Mouse (Mus musculus): ENCODE measurements around the gene Ifrd2.
A peak's percentile ranks its signal among the peaks of the same experiment; 100 is the strongest.

Ifrd2 gene

DNA sequence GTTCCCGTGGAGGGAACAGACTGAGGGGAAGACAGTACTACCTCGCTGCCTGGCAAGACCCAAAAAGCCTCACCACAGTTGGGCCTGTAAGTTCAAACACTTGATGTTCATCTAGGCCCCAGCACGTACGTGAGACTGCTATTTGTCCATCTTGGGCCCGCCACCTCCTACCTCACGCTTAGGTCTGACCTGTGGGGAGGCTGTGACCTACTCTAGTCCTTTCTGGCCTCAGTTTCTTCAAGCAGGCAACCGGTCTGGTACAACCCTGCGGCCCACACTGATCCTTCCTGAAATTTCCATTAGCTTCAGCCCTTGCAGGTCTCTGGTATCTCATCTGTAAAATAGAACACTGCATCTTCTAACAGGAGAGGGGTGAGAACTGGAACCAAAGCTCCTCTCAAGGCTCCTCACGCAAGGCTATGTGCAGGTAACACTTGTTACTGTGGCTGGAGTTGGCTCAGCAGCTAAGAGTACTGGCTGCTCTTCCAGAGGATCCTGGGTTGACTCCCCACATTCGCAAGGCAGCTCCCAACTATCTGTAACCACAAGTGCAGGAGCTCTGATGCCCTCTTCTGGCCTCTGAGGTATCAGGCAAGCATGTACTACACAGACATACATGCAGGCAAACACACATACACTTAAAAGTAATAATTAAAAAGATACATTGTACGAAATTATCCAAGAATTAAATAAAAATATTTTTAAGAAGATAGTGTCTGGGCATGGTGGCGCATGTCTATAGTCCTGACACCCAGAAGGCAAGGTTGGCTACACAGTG lies 38.1 kb downstream of the Ifrd2 start:
- DNase-seq = peak; percentile 40

DNA sequence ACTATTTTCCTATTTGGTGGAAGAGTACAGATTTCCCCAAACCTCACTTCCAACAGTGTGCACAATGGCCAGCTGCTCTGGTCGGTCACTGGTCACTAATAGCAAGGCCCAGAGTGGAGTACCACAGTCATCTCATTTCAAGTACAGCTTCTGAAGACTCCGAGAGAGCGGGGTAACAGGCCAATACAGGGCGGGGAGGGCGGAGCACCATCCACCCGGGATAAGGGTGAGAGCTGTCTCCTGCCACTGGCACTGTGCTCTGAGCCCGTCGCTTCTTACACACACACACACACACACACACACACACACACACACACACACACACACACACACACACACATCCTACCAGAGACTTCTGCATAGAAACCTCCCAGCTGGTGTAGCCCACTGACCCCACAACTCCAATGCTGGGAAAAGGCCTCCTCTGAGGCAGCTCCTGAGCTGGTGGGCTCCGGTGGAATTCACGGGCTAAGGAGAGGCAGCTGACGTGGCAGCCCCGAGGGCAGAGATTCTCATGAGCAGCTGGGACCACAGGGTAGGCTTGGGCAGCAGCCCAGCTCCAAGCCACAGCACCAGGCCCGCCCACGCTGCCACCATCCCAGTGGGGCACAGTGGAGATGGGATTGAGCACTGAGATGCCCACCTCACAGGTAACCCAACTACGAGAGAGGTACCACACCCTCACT lies 38.9 kb downstream of the Ifrd2 start:
- no peak for DNase-seq

DNA sequence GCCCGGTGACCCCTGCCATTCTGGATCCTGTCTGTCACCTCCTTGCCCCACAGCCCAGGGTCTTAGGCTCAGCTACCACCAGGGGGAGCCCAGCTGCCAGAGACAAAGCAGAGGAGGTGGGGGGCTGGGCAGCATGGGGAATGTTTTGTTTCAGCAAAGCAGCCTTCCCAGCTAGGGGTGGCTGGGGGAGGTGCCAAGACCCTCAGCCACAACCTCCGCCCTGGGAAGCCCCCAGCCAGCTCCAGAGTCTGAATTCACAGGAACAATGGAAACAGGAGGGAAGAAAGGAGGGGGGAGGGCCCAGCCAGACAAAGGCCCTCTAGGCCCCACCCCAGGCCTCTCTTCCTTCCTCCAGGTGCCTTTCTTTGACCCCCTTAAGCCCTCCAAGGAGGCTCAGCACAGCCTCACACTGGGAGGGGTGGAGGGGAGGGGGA lies 39.4 kb downstream of the Ifrd2 start:
- DNase-seq = peak; percentile 95

GRCm38 (mm10) chr9:107627387-107628255 lies 40.2 kb downstream of the Ifrd2 start:
- DNase-seq = no peak

DNA sequence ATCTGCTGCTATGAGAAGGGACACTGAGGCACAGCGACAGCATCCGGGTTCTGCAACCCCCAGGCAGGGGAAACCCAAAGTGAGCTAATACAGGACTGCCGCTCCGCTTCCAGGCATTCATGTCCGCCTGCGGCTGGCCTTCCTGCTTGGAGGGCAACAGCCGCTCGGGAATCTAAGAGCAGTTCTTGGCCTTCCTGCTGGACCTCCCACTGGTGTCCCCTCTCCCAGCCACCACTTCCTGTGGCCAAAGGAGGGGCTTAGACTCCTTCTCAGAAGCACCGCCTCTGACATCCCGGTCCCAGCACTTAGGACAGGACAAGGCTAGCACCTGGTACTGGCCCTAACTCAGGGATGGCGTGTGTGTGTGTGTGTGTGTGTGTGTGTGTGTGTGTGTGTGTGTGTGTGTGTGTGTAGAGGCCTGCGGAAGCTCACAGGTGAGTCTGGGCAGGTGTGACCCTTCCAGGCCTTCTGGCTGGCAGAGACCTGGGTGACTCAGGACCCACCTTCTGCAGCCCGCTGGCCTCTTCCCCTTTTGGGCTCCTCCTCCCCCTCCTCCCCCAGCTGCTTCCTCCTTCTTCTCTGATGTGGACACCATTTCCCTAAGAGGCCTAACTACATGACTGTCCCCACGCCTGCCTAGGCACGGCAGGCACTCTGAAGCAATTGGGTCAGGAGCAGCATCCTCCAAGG lies 41.4 kb downstream of the Ifrd2 start:
- DNase-seq = no peak

GRCm38 (mm10) chr9:107629411-107629730 lies 41.9 kb downstream of the Ifrd2 start:
- peak; percentile 46 for DNase-seq

DNA sequence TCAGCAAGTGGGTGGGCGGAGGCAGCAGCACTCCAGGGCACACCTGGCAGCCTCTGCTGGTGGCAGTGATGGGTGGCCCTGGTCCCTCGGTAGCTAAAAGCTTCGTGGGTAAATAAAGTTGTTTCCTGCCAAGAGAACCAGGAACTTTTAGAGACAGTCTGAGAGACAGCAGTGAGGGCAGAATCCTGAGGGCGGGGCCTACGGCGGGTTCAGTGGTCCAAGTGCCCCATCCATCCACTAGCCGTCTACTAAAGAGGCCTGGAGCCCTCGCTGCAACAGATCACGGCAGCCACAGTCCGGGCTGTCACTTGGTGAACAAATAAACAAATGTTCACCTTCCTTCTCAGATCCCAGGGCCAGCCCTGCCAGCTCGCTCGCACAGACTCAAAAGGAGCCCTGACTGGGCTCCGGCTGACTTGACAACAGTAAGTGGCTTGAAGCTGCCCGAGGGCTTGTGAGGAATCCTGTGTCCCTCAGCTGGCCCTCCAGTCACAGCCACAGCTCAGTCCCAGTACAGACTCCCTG lies 42.5 kb downstream of the Ifrd2 start:
- DNase-seq = peak; percentile 71

DNA sequence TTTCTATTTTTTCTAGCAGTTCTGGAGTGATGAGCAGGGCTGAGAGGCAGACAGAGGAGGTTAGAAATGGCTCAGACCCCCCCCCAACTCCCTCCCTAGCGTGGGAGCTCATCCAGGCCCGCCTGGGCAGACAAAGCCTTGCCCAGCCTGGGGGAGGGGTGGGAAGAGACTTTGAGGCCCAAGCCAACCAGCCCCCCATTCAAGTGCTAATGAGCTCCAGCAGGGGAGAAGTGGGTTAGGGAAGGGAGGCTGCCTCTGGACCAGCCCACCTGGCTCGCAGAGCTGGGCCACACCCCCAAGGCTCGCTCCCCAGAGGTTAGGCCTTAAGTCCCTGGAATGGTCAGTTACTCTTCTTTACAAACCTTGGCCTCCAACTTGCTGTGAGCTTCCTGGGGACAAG lies 43.1 kb downstream of the Ifrd2 start:
- DNase-seq = no peak

- no peak for DNase-seq
These were observed 43.9 kb downstream of the Ifrd2 start for GRCm38 (mm10) chr9:107631311-107631826.

DNA sequence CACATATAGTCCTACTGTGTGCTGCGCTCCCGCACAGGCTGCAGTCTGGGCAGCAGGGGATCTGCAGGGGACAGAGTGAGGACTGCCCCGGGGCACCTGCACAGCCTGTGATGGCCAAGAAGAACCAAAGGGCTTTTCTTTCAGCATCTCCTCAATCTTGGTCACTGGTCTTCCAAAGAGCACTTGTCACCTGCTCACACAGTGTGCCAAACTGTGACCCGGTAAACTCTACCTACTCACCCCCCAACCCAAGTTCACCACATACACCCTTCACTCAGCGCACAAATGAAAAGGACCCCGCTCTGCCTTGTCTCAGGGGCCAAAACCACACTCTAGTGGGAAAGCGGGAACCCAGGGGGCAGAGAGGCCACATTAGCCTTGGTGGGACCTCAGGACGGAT lies 44.4 kb downstream of the Ifrd2 start:
- no peak for DNase-seq

DNA sequence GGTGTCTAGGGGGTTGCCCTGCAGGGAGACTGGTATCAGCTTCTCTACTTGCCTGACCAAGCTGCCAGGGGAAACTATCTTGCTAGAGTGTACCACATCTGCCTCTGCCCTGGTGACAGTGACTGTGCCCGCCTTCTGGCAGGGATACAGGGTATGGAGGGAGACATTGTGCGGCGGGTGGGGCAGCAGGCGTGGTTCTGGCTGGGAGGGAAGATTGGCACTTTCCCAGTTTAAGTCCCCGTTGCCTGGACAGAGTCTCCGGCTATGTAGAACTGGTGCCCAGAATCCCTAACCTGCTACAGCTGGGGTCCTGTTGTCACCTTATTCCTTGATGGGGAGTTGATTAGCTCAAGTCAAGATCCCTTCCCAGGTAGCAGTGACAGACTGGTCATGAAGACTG lies 45.0 kb downstream of the Ifrd2 start:
- DNase-seq = peak; percentile 33

DNA sequence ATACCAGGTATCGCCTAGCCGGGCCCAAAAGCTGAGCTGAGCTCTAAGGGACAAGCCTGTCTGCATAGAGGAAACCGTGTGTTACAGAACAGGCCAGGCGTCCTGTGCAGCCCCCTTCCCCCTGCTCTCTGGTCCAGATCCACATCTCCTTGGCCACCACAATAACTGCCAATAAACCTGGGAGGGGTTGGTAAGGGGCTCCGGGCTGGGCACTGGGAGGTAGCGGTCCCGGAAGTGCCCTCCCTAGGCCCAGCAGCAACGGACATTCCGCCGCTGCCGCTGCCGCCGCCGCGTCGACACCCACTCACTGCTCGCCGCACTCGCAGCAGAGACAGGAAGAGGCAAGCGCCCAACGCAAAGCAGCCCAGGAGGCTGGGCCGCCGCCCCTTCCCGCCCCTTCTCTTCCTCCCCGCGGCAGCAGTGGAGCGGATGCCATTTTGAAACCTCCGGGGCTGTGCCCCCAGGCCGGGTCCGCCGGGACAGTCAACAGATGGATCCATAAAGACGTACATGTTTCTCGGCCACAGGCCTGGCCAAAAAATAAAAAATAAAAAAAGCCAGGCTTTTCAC lies 45.7 kb downstream of the Ifrd2 start:
- DNase-seq = peak; percentile 91

GRCm38 (mm10) chr9:107633661-107634405 lies 46.4 kb downstream of the Ifrd2 start:
- DNase-seq = peak; percentile 65

DNA sequence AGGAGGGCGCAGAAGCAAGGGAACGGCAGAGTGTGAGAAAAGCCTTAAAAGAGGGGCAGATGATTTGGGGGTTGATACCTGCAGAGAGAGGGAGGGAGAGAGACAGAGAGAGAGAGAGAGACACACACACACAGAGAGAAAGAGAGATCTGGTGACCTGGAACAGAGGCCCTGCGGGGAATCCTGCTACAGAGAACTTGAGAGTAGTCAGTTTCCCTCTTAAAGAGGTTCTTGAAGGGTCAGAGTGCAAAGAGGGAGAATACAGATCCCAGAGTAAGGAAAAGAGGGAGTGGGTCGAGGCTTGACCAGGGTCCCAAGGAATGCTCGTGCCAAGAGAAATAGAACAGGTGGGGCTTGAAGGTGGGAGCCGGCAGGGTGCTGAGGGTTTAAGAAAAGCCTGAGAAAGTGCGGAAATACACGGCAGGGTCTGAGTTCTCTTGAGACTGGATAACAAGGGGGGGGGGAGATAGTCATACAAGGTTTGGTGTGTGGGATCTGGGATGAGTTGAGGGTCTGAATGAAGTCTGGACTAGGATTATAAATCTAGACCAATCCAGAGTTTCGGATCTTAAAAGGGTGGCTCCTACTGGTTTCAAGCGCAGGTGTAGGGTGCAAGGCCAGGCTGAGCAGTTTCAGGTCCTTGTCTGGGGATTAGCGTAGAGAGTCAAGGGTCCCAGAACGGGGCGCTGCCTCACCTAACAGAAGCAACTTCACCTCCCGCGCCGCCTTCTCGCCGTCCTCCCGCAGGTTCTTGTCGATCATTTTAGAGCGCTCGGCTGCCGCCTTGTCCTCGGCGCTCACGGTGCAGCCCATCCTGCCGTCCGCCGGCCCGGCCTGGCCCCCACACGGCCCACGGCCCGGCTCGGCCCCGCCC lies 47.2 kb downstream of the Ifrd2 start:
- DNase-seq = peak; percentile 64

DNA sequence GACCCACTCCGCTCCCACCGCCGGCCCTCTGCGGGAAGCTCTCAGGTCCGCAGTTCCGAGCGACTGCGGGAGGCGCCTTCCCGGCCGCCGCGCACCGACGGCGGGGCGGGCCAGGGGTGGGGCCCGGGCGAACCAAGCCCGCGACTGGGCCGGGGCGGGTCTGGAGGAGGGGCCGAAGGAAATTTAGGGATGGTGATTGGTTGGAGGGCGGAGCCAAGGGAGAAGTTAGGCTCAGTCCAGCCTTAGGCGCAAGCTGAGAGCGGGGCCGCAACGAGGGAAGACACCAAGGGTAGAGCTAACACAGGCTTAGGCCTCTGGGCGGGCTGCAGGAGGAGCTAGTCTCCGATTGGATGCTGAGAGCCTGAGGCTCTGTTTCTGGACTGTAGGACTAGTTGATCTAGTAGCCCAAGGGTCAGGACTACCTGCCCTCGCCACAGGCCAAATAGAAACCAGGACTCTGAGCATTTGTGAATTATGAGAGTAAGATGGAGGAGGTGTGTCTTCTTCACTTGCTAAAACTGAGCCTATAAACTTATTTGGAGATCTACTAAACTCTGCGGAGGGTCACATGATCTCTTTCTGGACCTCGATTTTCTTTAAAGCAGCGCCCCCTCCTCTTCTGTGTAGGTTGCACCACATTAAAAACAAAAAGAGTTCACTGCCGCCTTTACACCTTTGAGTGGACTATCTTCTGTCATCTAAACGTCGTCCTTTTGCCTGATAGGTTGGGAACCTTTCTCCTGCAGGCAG lies 48.0 kb downstream of the Ifrd2 start, which contains the start of gene Gnai2:
Gene Gnai2, minus strand, starts transcription at position 89 of the 750 bp plus-strand sequence.
- peak; percentile 98 for DNase-seq

- DNase-seq = no peak
These were observed 49.6 kb downstream of the Ifrd2 start for GRCm38 (mm10) chr9:107637070-107637469.

DNA sequence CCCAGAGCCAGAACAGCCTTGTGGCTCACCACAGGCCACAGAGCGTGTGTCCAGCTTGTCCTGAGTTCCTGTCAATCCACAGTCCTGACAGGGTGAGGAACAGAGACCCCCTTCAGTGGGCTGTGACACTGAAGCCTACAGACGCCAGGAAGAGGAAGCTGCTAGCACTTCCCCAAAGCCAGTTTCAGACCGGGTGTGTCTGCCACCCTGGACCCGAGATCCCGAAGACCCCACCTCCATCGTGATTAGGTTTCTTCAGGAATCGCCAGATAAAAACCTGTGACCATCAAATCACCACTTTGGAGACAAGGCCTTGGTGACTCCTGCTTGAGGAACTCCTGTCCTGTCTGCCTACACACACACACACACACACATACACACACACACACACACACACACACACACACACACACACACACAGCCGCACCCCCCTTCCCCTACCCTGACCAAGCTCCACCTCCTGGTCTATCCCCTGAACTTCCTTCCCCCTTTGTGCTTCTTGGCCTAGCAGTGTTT lies 52.9 kb downstream of the Ifrd2 start:
- DNase-seq = peak; percentile 52

GRCm38 (mm10) chr9:107641666-107642065 lies 54.2 kb downstream of the Ifrd2 start:
- DNase-seq = no peak

All from thymus, postnatal 25 days (tissue).